Mouse (Mus musculus) lung, postnatal 0 days (tissue): ENCODE measurements at regions not wholly inside any gene's neighbourhood (a gene's known extent, or its start where the extent isn't known, plus 50 kb on each side); places are given as distances from the start of the nearest gene placed in this dataset.

Source experiments
- CTCF ChIP-seq: IDR thresholded peaks from 2 replicates; pipeline ENCODE4 v1.5.1; 2016; ENCODE audit warnings: antibody characterized with exemption, mild to moderate bottlenecking
- EP300 ChIP-seq: IDR thresholded peaks from 2 replicates; pipeline ENCODE4 v1.6.1; 2016; ENCODE audit warnings: antibody characterized with exemption, mild to moderate bottlenecking, control low read depth

DNA sequence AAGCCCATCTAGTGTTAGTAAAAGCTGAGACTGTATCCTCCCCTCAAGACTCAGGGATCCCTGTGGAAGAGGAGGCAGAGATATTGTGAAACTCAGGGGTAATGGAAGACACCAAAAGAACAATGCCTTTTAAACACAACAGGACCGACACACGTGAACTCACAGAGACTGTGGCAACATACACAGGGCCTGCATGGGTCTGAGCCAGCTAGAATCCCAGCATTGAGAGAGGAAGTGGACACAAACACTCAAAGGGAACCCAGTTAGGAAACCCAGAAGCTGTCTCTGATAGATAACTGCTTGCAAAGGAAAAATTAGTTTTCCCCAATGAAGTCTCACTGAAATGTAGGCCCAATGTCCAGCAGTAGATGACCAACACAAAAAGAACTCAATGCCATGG, 75.4 kb upstream of the Nxt1 start:
- TF ChIP-seq CTCF: no peak
- TF ChIP-seq EP300: no peak
